Mouse (Mus musculus): ENCODE results near the gene Prkg1. TPM values are rescaled to one million over a fixed set of nuclear protein-coding genes. Genes with fewer than 3 reads are reported as not detected.

Prkg1 gene
- polyA plus RNA-seq, 1 experiment: 82.5 TPM

GRCm38 (mm10) chr19:30631051-30631450, 1133.8 kb downstream of the Prkg1 start:
- H3K4me3 ChIP-seq (ENCODE audit: control insufficient read depth, low read depth, low read length): no peak overlapping the region
- TF ChIP-seq POLR2A (IDR thresholded peaks at IDR 0.05; ENCODE audit: control insufficient read depth, low read depth, low read length) (no peak), CTCF (IDR thresholded peaks at IDR 0.05; ENCODE audit: control insufficient read depth, insufficient read depth, insufficient replicate concordance, low read depth, low read length) (no peak)
- no peaks in the 10 kb centered on the region for H3K27me3 ChIP-seq (ENCODE audit: control insufficient read depth, insufficient read depth, low read length)
- no peaks in the 10 kb centered on the region for H3K36me3 ChIP-seq (ENCODE audit: control insufficient read depth, insufficient read depth, low read length)
- no peak overlapping the region for H3K27ac ChIP-seq (ENCODE audit: control insufficient read depth, insufficient read depth, low read depth, low read length)
- peaks cover 2% of the 10 kb centered on the region; the same call in 1 of the 2 replicates for H3K4me1 ChIP-seq (ENCODE audit: control insufficient read depth, insufficient read depth, low read length)

GRCm38 (mm10) chr19:30626036-30626435, 1138.8 kb downstream of the Prkg1 start:
- no peaks in the 10 kb centered on the region for H3K27me3 ChIP-seq (ENCODE audit: control insufficient read depth, insufficient read depth, low read length)
- H3K36me3 ChIP-seq (ENCODE audit: control insufficient read depth, insufficient read depth, low read length): no peaks in the 10 kb centered on the region
- no peak overlapping the region for H3K27ac ChIP-seq (ENCODE audit: control insufficient read depth, insufficient read depth, low read depth, low read length)
- H3K4me3 ChIP-seq (ENCODE audit: control insufficient read depth, low read depth, low read length): no peak overlapping the region
- TF ChIP-seq CTCF (IDR thresholded peaks at IDR 0.05; ENCODE audit: control insufficient read depth, insufficient read depth, insufficient replicate concordance, low read depth, low read length): no peak
- TF ChIP-seq POLR2A (IDR thresholded peaks at IDR 0.05; ENCODE audit: control insufficient read depth, low read depth, low read length): no peak
- H3K4me1 ChIP-seq (ENCODE audit: control insufficient read depth, insufficient read depth, low read length): peaks cover 7% of the 10 kb centered on the region; the same call in 1 of the 2 replicates

GRCm38 (mm10) chr19:30625391-30625790, 1139.4 kb downstream of the Prkg1 start:
- Histone ChIP-seq H3K27me3 (ENCODE audit: control insufficient read depth, insufficient read depth, low read length) (no peaks in the 10 kb centered on the region), H3K27ac (ENCODE audit: control insufficient read depth, insufficient read depth, low read depth, low read length) (no peak overlapping the region), H3K4me1 (ENCODE audit: control insufficient read depth, insufficient read depth, low read length) (peaks cover 7% of the 10 kb centered on the region; the same call in 1 of the 2 replicates), H3K36me3 (ENCODE audit: control insufficient read depth, insufficient read depth, low read length) (no peaks in the 10 kb centered on the region), H3K4me3 (ENCODE audit: control insufficient read depth, low read depth, low read length) (no peak overlapping the region)
- TF ChIP-seq POLR2A (IDR thresholded peaks at IDR 0.05; ENCODE audit: control insufficient read depth, low read depth, low read length): no peak
- no peak for TF ChIP-seq CTCF (IDR thresholded peaks at IDR 0.05; ENCODE audit: control insufficient read depth, insufficient read depth, insufficient replicate concordance, low read depth, low read length)

GRCm38 (mm10) chr19:30623620-30624019, 1141.2 kb downstream of the Prkg1 start:
- H3K4me3 ChIP-seq (ENCODE audit: control insufficient read depth, low read depth, low read length): no peak overlapping the region
- TF ChIP-seq CTCF (IDR thresholded peaks at IDR 0.05; ENCODE audit: control insufficient read depth, insufficient read depth, insufficient replicate concordance, low read depth, low read length) (no peak), POLR2A (IDR thresholded peaks at IDR 0.05; ENCODE audit: control insufficient read depth, low read depth, low read length) (no peak)
- H3K36me3 ChIP-seq (ENCODE audit: control insufficient read depth, insufficient read depth, low read length): no peaks in the 10 kb centered on the region
- no peaks in the 10 kb centered on the region for H3K27me3 ChIP-seq (ENCODE audit: control insufficient read depth, insufficient read depth, low read length)
- H3K4me1 ChIP-seq (ENCODE audit: control insufficient read depth, insufficient read depth, low read length): peaks cover 7% of the 10 kb centered on the region; the same call in 1 of the 2 replicates
- no peak overlapping the region for H3K27ac ChIP-seq (ENCODE audit: control insufficient read depth, insufficient read depth, low read depth, low read length)

GRCm38 (mm10) chr19:30613150-30613865, 1151.5 kb downstream of the Prkg1 start:
- Histone ChIP-seq H3K4me3 (ENCODE audit: control insufficient read depth, low read depth, low read length) (no peak overlapping the region), H3K36me3 (ENCODE audit: control insufficient read depth, insufficient read depth, low read length) (no peaks in the 10 kb centered on the region), H3K27ac (ENCODE audit: control insufficient read depth, insufficient read depth, low read depth, low read length) (no peak overlapping the region), H3K4me1 (ENCODE audit: control insufficient read depth, insufficient read depth, low read length) (no peaks in the 10 kb centered on the region), H3K27me3 (ENCODE audit: control insufficient read depth, insufficient read depth, low read length) (no peaks in the 10 kb centered on the region)
- TF ChIP-seq CTCF (IDR thresholded peaks at IDR 0.05; ENCODE audit: control insufficient read depth, insufficient read depth, insufficient replicate concordance, low read depth, low read length): no peak
- TF ChIP-seq POLR2A (IDR thresholded peaks at IDR 0.05; ENCODE audit: control insufficient read depth, low read depth, low read length): no peak

- Histone ChIP-seq H3K4me1 (ENCODE audit: control insufficient read depth, insufficient read depth, low read length) (no peaks in the 10 kb centered on the region), H3K4me3 (ENCODE audit: control insufficient read depth, low read depth, low read length) (no peak overlapping the region), H3K36me3 (ENCODE audit: control insufficient read depth, insufficient read depth, low read length) (no peaks in the 10 kb centered on the region), H3K27ac (ENCODE audit: control insufficient read depth, insufficient read depth, low read depth, low read length) (no peak overlapping the region), H3K27me3 (ENCODE audit: control insufficient read depth, insufficient read depth, low read length) (no peaks in the 10 kb centered on the region)
- TF ChIP-seq CTCF (IDR thresholded peaks at IDR 0.05; ENCODE audit: control insufficient read depth, insufficient read depth, insufficient replicate concordance, low read depth, low read length) (no peak), POLR2A (IDR thresholded peaks at IDR 0.05; ENCODE audit: control insufficient read depth, low read depth, low read length) (no peak)
Observed at GRCm38 (mm10) chr19:30586366-30586765, 1178.5 kb downstream of the Prkg1 start.

- TF ChIP-seq POLR2A (IDR thresholded peaks at IDR 0.05; ENCODE audit: control insufficient read depth, low read depth, low read length): no peak
- no peak for TF ChIP-seq CTCF (IDR thresholded peaks at IDR 0.05; ENCODE audit: control insufficient read depth, insufficient read depth, insufficient replicate concordance, low read depth, low read length)
- no peak overlapping the region for H3K27ac ChIP-seq (ENCODE audit: control insufficient read depth, insufficient read depth, low read depth, low read length)
- no peaks in the 10 kb centered on the region for H3K4me1 ChIP-seq (ENCODE audit: control insufficient read depth, insufficient read depth, low read length)
- no peak overlapping the region for H3K4me3 ChIP-seq (ENCODE audit: control insufficient read depth, low read depth, low read length)
- no peaks in the 10 kb centered on the region for H3K27me3 ChIP-seq (ENCODE audit: control insufficient read depth, insufficient read depth, low read length)
- H3K36me3 ChIP-seq (ENCODE audit: control insufficient read depth, insufficient read depth, low read length): no peaks in the 10 kb centered on the region
Observed at GRCm38 (mm10) chr19:30564516-30564915, 1200.3 kb downstream of the Prkg1 start.
